Mouse (Mus musculus) testis, adult 2 months (tissue): ENCODE measurements at regions not wholly inside any gene's neighbourhood (a gene's known extent, or its start where the extent isn't known, plus 50 kb on each side); places are given as distances from the start of the nearest gene placed in this dataset.

Source experiments
- CTCF ChIP-seq: fragments of 200-500 bp; IDR thresholded peaks from 2 replicates; pipeline ENCODE4 v1.5.1; 2012; ENCODE audit warnings: low read depth, mild to moderate bottlenecking, inconsistent platforms, low read length, moderate library complexity; ENCODE audit not compliant: control insufficient read depth, insufficient read depth, insufficient replicate concordance
- POLR2A ChIP-seq: fragments of 200-500 bp; IDR thresholded peaks from 2 replicates; pipeline ENCODE4 v1.6.1; 2012; ENCODE audit warnings: low read depth, mild to moderate bottlenecking, inconsistent platforms, low read length, moderate library complexity; ENCODE audit not compliant: control insufficient read depth

DNA sequence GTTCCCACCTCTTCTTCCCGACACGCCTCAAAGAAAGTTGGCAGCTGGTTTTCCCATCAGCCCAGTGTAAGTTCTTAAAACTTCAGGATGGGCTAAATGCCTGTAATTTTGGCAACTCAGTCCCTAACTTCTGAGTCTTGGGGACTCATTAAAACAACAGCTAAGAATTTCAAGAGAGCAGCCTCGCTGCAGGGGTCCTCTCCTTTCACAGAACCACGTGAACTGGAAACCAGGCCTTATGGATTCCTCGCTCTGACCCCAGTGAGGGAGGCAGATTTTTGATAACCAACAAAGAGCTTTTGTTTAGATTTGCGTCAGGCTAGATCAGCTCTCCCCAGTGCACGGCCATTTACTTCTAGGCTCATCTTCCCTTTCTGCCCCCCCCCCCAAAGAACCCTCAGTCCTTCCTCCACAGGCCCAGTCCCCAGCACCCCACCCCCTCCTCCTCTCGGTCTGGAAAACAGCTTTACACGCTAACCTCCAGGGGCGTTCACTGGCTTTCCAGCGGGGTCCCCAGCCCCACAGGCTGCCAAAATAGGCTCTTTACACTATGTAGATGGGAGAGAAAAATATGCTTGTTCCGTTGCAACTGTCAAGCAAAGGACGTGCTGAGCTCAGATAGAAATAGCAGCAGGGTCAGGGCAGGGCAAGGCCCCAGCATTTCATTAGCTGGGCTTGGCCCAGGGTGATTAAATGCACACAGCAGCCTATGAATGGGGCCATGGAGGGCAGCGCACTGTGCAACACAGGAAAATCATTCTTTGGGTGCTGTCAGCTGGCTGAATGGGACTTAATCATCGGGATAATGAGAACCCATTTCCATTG is 233.5 kb downstream of the Zfp36l1 start:
- TF ChIP-seq POLR2A (no peak), CTCF (no peak)
